Mouse (Mus musculus) kidney, adult 2 months (tissue): Measurements from ENCODE around the gene Tmem63b. TPM values are rescaled to one million over a fixed set of nuclear protein-coding genes. Genes with fewer than 3 reads are reported as not detected.

ENCODE experiments used
- DNase-seq: peaks from one replicate; pipeline ENCODE4 v3.0.0; 2021
- H3K27ac ChIP-seq: fragments of 200-500 bp; 2 replicates; pipeline ENCODE4 v1.5.1; 2012; ENCODE audit warnings: low read depth, low read length, control low read depth, inconsistent platforms; ENCODE audit not compliant: insufficient read depth
- H3K27me3 ChIP-seq: fragments of 200-500 bp; replicated peaks from 2 replicates; pipeline ENCODE4 v1.6.1; 2012; ENCODE audit warnings: mild to moderate bottlenecking, moderate library complexity, low read length, inconsistent platforms; ENCODE audit not compliant: control insufficient read depth, insufficient read depth
- H3K36me3 ChIP-seq: fragments of 200-500 bp; 2 replicates; pipeline ENCODE4 v1.6.1; 2012; ENCODE audit warnings: mild to moderate bottlenecking, moderate library complexity, low read length, inconsistent platforms; ENCODE audit not compliant: control insufficient read depth, insufficient read depth
- H3K4me1 ChIP-seq: fragments of 200-500 bp; 2 replicates; pipeline ENCODE4 v1.6.1; 2011; ENCODE audit warnings: low read length; ENCODE audit not compliant: control insufficient read depth, insufficient read depth
- H3K4me3 ChIP-seq: fragments of 200-500 bp; 2 replicates; pipeline ENCODE4 v1.5.1; 2011; ENCODE audit warnings: mild to moderate bottlenecking, low read depth, low read length, control low read depth; ENCODE audit not compliant: insufficient read depth
- CTCF ChIP-seq: fragments of 200-500 bp; conservative IDR thresholded peaks from 2 replicates; pipeline ENCODE4 v1.5.1; 2011; ENCODE audit warnings: low read depth, mild to moderate bottlenecking, control low read depth, low read length, moderate library complexity, mixed read lengths; ENCODE audit not compliant: insufficient read depth, insufficient read length
- POLR2A ChIP-seq: fragments of 200-500 bp; IDR thresholded peaks from one replicate; pipeline ENCODE4 v1.6.1; 2011; ENCODE audit warnings: low read depth, low read length, control low read depth
- WGBS: fragments of 180-500 bp; shearing (Covaris S2); methylation state at CpG from one replicate; pipeline ENCODE4 v1.1.7; 2018; 5-methylcytosine and 5-hydroxymethylcytosine counted together
- polyA plus RNA-seq: library from polyadenylated mRNA; depleted of rRNA; stranded (reverse); fragments of >200 nt; gene quantifications from 2 replicates; pipeline ENCODE4 v1.2.3, GENCODE M21; 2012; rRNA removed

Gene Tmem63b
- polyA plus RNA-seq, result 77.9 and 90.1 TPM in 2 replicates

- WGBS, result 3% methylated on average over 12 of the region's 12 CpGs
- H3K27ac ChIP-seq, result peak within 1 kb of the TSS; percentile 72
- H3K27me3 ChIP-seq, result no peaks in the 10 kb centered on the region
- peak within 1 kb of the TSS; percentile 97 for H3K4me3 ChIP-seq
- TF ChIP-seq POLR2A (no peak), CTCF (no peak)
- no peak for DNase-seq
- no peaks in the 10 kb centered on the region for H3K36me3 ChIP-seq
- H3K4me1 ChIP-seq, result peaks cover 5% of the 10 kb centered on the region; the same call in 1 of the 2 replicates
These were observed at the start of gene Tmem63b for GRCm38 (mm10) chr17:45686716-45687115. Tmem63b (minus strand) TSS chr17:45686905.

GRCm38 (mm10) chr17:45735382-45736310, 48.9 kb upstream of the Tmem63b start:
- DNase-seq, result peak; percentile 83
- TF ChIP-seq CTCF (peak; percentile 83), POLR2A (no peak)
- Histone ChIP-seq H3K27ac (no peak overlapping the region), H3K4me3 (no peak overlapping the region), H3K27me3 (no peaks in the 10 kb centered on the region), H3K4me1 (peaks cover 4% of the 10 kb centered on the region; the same call in 1 of the 2 replicates), H3K36me3 (no peaks in the 10 kb centered on the region)
- WGBS, result 16% methylated on average over 10 of the region's 10 CpGs

- TF ChIP-seq CTCF (no peak), POLR2A (no peak)
- H3K27ac ChIP-seq, result no peak overlapping the region
- H3K36me3 ChIP-seq, result no peaks in the 10 kb centered on the region
- no peak for DNase-seq
- 56% methylated on average over 4 of the region's 4 CpGs for WGBS
- H3K4me1 ChIP-seq, result peaks cover 4% of the 10 kb centered on the region; the same call in 1 of the 2 replicates
- H3K27me3 ChIP-seq, result no peaks in the 10 kb centered on the region
- H3K4me3 ChIP-seq, result no peak overlapping the region
These were observed 48.2 kb upstream of the Tmem63b start for GRCm38 (mm10) chr17:45734881-45735280.

GRCm38 (mm10) chr17:45734333-45734732, 47.6 kb upstream of the Tmem63b start:
- Histone ChIP-seq H3K4me1 (peaks cover 4% of the 10 kb centered on the region; the same call in 1 of the 2 replicates), H3K36me3 (no peaks in the 10 kb centered on the region), H3K27ac (peak overlapping the region; percentile 36; the same call in 1 of the 2 replicates), H3K4me3 (no peak overlapping the region), H3K27me3 (no peaks in the 10 kb centered on the region)
- WGBS, result 55% methylated on average over 3 of the region's 3 CpGs
- no peak for TF ChIP-seq CTCF
- no peak for TF ChIP-seq POLR2A
- DNase-seq, result no peak

- 2% methylated on average over 41 of the region's 41 CpGs for WGBS
- TF ChIP-seq POLR2A (no peak), CTCF (no peak)
- DNase-seq, result peak; percentile 82
- Histone ChIP-seq H3K27me3 (no peaks in the 10 kb centered on the region), H3K4me3 (peak within 1 kb of the TSS; percentile 19; the same call in 1 of the 2 replicates), H3K27ac (peak within 1 kb of the TSS; percentile 36; the same call in 1 of the 2 replicates), H3K36me3 (no peaks in the 10 kb centered on the region), H3K4me1 (peaks cover 4% of the 10 kb centered on the region; the same call in 1 of the 2 replicates)
These were observed 47.1 kb upstream of the Tmem63b start, which contains the start of gene 1600014C23Rik for GRCm38 (mm10) chr17:45733735-45734301. 1600014C23Rik (minus strand) TSS chr17:45733844.

- Histone ChIP-seq H3K27me3 (no peaks in the 10 kb centered on the region), H3K27ac (no peak overlapping the region), H3K36me3 (no peaks in the 10 kb centered on the region), H3K4me1 (peaks cover 4% of the 10 kb centered on the region; the same call in 1 of the 2 replicates), H3K4me3 (no peak overlapping the region)
- TF ChIP-seq POLR2A (no peak), CTCF (no peak)
- peak; percentile 61 for DNase-seq
- 42% methylated on average over 19 of the region's 19 CpGs for WGBS
These were observed 46.5 kb upstream of the Tmem63b start for GRCm38 (mm10) chr17:45733038-45733734.
